Mouse (Mus musculus) lung, embryonic 14.5 days (tissue): ENCODE results near the gene Rtn3. TPM values are rescaled to one million over a fixed set of nuclear protein-coding genes. Genes with fewer than 3 reads are reported as not detected.
"Not testable (repeated sequence)": the region's sequence is repeated elsewhere in the genome, so short reads cannot be mapped to it uniquely, and the experiment has no call there.

Experiments
- ATAC-seq: fragments of 200-750 bp; cut with Nextera tagmentation; 2 replicates; pipeline ENCODE4 v1.8.0; 2017; ENCODE audit warnings: mild to moderate bottlenecking, moderate TSS enrichment, moderate library complexity; ENCODE audit not compliant: insufficient read depth
- DNase-seq: peaks from one replicate; pipeline ENCODE4 v3.0.0-alpha.2; 2015
- H3K27ac ChIP-seq: fragments of 300-500 bp; sonication (generic); 2 replicates; pipeline ENCODE4 v1.5.1; 2014; ENCODE audit warnings: low read depth, mild to moderate bottlenecking, moderate library complexity
- H3K27me3 ChIP-seq: fragments of 300-500 bp; sonication (generic); 2 replicates; pipeline ENCODE4 v1.6.1; 2014; ENCODE audit warnings: low read length, control low read depth; ENCODE audit not compliant: insufficient read depth
- H3K36me3 ChIP-seq: fragments of 300-500 bp; sonication (generic); 2 replicates; pipeline ENCODE4 v1.6.1; 2014; ENCODE audit warnings: control low read depth; ENCODE audit not compliant: insufficient read depth
- H3K4me1 ChIP-seq: fragments of 300-500 bp; sonication (generic); 2 replicates; pipeline ENCODE4 v1.6.1; 2014; ENCODE audit warnings: antibody characterized with exemption, control low read depth; ENCODE audit not compliant: insufficient read depth
- H3K4me2 ChIP-seq: fragments of 300-500 bp; sonication (generic); 2 replicates; pipeline ENCODE4 v1.6.1; 2014; ENCODE audit warnings: mild to moderate bottlenecking
- H3K4me3 ChIP-seq: fragments of 300-500 bp; sonication (generic); 2 replicates; pipeline ENCODE4 v1.5.1; 2014; ENCODE audit warnings: low read depth, low read length
- H3K9ac ChIP-seq: fragments of 300-500 bp; sonication (generic); 2 replicates; pipeline ENCODE4 v1.6.1; 2014
- H3K9me3 ChIP-seq: fragments of 300-500 bp; sonication (generic); 2 replicates; pipeline ENCODE4 v1.6.1; 2016; ENCODE audit warnings: low read depth, low read length, control low read depth
- CTCF ChIP-seq: IDR thresholded peaks from 2 replicates; pipeline ENCODE4 v1.5.1; 2016; ENCODE audit warnings: antibody characterized with exemption, low read depth
- WGBS: fragments of 180-500 bp; shearing (Covaris S2); extraction: QIAGEN DNeasy Blood & Tissue Kit; methylation state at CpG from one replicate; pipeline ENCODE4 v1.1.7; 2014; 5-methylcytosine and 5-hydroxymethylcytosine counted together
- polyA plus RNA-seq: library from polyadenylated mRNA; unstranded; fragments of >200 nt; fragmentation: Nextera tagmentation; extraction: Ambion mirVana; gene quantifications from 2 replicates; pipeline ENCODE4 v1.2.1, GENCODE M21; 2014

Rtn3 gene
- polyA plus RNA-seq, 1 experiment from 2014 or later = 112 TPM

DNA sequence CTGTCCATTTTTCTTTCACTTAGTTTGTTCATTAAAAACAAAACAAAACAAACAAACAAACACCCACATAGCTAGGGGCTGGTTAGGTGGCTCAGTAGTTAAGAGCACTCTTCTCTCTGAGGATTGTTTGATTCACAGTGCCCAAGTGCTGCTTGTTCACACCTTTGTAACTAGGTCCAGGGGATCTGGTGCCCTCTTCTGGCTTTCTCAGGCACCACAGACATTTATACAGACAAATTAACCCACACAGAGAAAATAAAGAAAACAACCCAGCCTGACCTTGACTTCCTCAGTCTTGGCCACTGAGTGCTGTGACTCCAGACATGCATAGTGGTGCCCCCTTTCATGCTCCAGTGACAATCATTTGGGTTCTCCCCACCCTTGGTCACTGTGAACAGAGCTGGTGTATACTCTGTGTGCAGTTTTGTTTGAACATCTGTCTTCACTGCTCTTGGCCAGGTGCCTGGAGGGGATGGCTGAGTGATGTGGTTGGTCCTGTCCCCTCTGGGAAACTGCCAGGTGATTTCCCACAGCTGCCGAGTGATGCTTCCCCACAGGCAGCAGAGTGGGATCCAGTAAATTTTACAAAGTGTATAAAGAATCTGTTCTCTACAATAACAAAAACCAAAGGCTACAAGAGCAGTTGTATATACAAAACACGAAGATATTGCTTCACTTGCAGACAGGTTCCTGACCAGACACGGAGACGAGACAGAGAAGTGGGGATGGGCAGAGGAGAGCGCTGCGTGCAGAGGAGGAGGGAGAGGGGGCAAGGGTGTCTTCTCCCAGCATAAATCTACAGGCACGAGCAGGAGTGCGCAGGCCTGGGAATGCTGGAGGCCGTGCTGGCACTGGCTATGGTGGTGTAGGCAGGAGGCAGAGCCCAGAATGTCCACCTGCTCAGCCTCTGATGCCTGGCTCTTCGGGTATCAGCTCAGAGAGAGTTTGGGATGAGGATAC is 85.9 kb downstream of the Rtn3 start:
- not testable (repeated sequence) for H3K4me2 ChIP-seq, H3K9ac ChIP-seq, H3K27ac ChIP-seq, H3K36me3 ChIP-seq, H3K4me1 ChIP-seq, H3K27me3 ChIP-seq, H3K9me3 ChIP-seq, H3K4me3 ChIP-seq
- whole genome bisulfite sequencing = 33% methylated on average over 9 of the region's 10 CpGs
- ATAC-seq (peak; percentile 91), DNase-seq (peak; percentile 87)
- peak; percentile 55 for TF ChIP-seq CTCF

- H3K27ac ChIP-seq = no peak overlapping the region
- WGBS = 78% methylated on average over 6 of the region's 6 CpGs
- no peaks in the 10 kb centered on the region for H3K27me3 ChIP-seq
- H3K9ac ChIP-seq = no peak overlapping the region
- H3K4me1 ChIP-seq = peaks cover 5% of the 10 kb centered on the region; the same call in 1 of the 2 replicates
- DNase-seq = no peak
- H3K36me3 ChIP-seq = no peaks in the 10 kb centered on the region
- no peak overlapping the region for H3K4me3 ChIP-seq
- no peaks in the 10 kb centered on the region; the same call in 1 of the 2 replicates for H3K9me3 ChIP-seq
- TF ChIP-seq CTCF = no peak
- H3K4me2 ChIP-seq = no peak overlapping the region
- no peak for ATAC-seq
Observed at GRCm38 (mm10) chr19:7388488-7388887, 94.6 kb downstream of the Rtn3 start.

GRCm38 (mm10) chr19:7386042-7386441 is 97.0 kb downstream of the Rtn3 start:
- no peak for DNase-seq
- WGBS = 74% methylated on average over 2 of the region's 2 CpGs
- no peak overlapping the region for H3K27ac ChIP-seq
- H3K4me1 ChIP-seq = peaks cover 11% of the 10 kb centered on the region
- H3K4me3 ChIP-seq = no peak overlapping the region
- H3K27me3 ChIP-seq = no peaks in the 10 kb centered on the region
- H3K36me3 ChIP-seq = no peaks in the 10 kb centered on the region
- no peak for ATAC-seq
- H3K4me2 ChIP-seq = no peak overlapping the region
- TF ChIP-seq CTCF = no peak
- H3K9ac ChIP-seq = no peak overlapping the region
- no peaks in the 10 kb centered on the region; the same call in 1 of the 2 replicates for H3K9me3 ChIP-seq

DNA sequence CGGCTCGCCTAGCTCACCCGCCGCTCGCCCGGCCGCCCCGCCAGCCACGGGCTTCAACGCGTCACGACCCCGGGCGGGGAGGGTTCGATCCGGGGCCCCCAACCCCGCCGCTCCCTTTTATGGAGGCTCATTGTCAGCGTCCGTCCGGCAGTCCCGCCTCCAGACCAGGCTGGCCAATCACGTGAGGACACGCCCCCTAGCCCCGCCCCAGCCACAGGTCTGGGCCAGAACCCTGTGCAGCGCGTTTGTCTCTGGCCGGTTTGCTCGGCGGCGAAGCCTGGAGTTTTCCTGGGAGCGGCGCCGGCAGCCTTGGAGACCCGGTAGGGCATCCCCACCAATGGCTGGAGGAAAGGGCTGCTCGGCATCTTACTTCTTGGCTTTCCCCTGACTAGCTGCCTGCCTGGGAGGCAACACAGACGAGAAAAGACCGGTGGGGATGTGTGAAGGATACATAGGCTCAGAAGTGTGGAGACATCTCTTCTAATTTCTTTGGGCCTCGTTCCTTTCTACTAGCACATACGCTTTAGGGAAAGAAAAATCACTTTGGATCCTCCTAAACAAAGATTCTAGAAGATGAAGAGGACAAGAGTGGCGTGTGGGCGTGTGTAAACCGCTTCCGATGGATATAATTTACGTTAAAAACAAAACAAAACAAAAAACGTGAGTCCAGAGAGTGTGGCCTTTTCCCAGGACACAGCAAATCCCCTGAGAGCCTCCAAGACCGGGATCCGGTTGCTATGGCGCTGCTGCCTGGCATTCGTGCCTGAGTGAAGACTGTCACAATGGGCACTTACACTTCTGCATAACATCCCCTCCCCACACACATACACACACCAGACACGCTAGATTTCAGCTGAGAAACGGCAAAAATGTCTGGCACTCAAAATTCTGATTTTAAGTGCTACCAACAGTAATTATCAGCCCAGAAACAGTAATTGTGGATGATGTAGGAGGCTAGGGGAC is 99.9 kb downstream of the Rtn3 start, which contains the start of gene Spindoc:
TSS of gene Spindoc (minus strand) at position 92 of the 963 bp plus-strand sequence.
- Histone ChIP-seq H3K4me1 (peaks cover 12% of the 10 kb centered on the region), H3K27ac (peak within 1 kb of the TSS; percentile 91), H3K9ac (peak within 1 kb of the TSS; percentile 89), H3K4me3 (peak within 1 kb of the TSS; percentile 85), H3K27me3 (no peaks in the 10 kb centered on the region), H3K36me3 (peaks cover 6% of the 10 kb centered on the region; the same call in 1 of the 2 replicates), H3K9me3 (no peaks in the 10 kb centered on the region; the same call in 1 of the 2 replicates), H3K4me2 (peak within 1 kb of the TSS; percentile 66)
- under 1% methylated on average over 49 of the region's 52 CpGs for WGBS
- DNase-seq (peak; percentile 98), ATAC-seq (peak; percentile 99)
- no peak for TF ChIP-seq CTCF

- H3K4me3 ChIP-seq = peak overlapping the region; percentile 85
- TF ChIP-seq CTCF = peak; percentile 24; the same call in 1 of the 2 replicates
- H3K27ac ChIP-seq = peak overlapping the region; percentile 91
- H3K9ac ChIP-seq = peak overlapping the region; percentile 89
- DNase-seq = peak; percentile 81
- ATAC-seq = peak; percentile 47
- H3K36me3 ChIP-seq = peaks cover 11% of the 10 kb centered on the region; the same call in 1 of the 2 replicates
- H3K9me3 ChIP-seq = no peaks in the 10 kb centered on the region
- H3K4me1 ChIP-seq = peaks cover 12% of the 10 kb centered on the region
- peak overlapping the region; percentile 66 for H3K4me2 ChIP-seq
- no peaks in the 10 kb centered on the region for H3K27me3 ChIP-seq
- WGBS = under 1% methylated on average over 60 of the region's 60 CpGs
Observed at GRCm38 (mm10) chr19:7382248-7382902, 100.7 kb downstream of the Rtn3 start.

DNA sequence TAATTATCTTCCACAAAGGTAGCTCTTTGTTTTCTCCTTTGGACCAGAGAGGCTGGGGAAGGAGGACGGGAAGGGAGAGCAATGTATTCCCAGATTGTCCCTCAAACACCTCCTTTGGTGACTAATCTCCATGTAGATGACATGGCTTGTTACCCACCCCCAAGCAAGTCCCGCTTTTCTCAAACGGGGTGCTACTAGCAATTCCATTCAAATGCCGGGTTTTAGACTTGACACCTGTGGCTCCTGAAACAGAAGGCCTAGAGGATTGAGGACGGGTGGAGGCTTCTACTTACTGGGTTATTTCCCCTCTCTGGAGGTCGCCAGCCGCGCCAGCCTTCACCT is 101.2 kb downstream of the Rtn3 start:
- TF ChIP-seq CTCF = no peak
- peak overlapping the region; percentile 91 for H3K27ac ChIP-seq
- WGBS = 1% methylated on average over 8 of the region's 8 CpGs
- no peaks in the 10 kb centered on the region for H3K9me3 ChIP-seq
- peak overlapping the region; percentile 89 for H3K9ac ChIP-seq
- H3K27me3 ChIP-seq = no peaks in the 10 kb centered on the region
- peaks cover 11% of the 10 kb centered on the region; the same call in 1 of the 2 replicates for H3K36me3 ChIP-seq
- ATAC-seq (no peak), DNase-seq (no peak)
- peak overlapping the region; percentile 66 for H3K4me2 ChIP-seq
- peaks cover 12% of the 10 kb centered on the region for H3K4me1 ChIP-seq
- peak overlapping the region; percentile 85 for H3K4me3 ChIP-seq
